Mouse (Mus musculus) heart, adult 2 months (tissue): ENCODE results near the gene Syn3.

Experiments used
- CTCF ChIP-seq: fragments of 200-600 bp; IDR thresholded peaks from 2 replicates; pipeline ENCODE4 v1.8.1; 2022; ENCODE audit warnings: antibody characterized with exemption, mild to moderate bottlenecking, moderate library complexity
- POLR2A ChIP-seq: fragments of 200-500 bp; IDR thresholded peaks from 2 replicates; pipeline ENCODE4 v1.6.1; 2011; ENCODE audit warnings: mild to moderate bottlenecking, low read depth, low read length, control low read depth; ENCODE audit not compliant: insufficient read depth

GRCm38 (mm10) chr10:86230006-86230405 is 268.7 kb downstream of the Syn3 start:
- no peak for TF ChIP-seq POLR2A
- peak; percentile 58 for TF ChIP-seq CTCF
